Mouse (Mus musculus): Measurements from ENCODE around the gene Galnt16. TPM values are rescaled to one million over a fixed set of nuclear protein-coding genes. Genes with fewer than 3 reads are reported as not detected.
A peak's percentile ranks its signal among the peaks of the same experiment; 100 is the strongest.

Galnt16 gene
- total RNA-seq, 2 experiments from 2014 or later: 16.3 to 16.8 TPM

DNA sequence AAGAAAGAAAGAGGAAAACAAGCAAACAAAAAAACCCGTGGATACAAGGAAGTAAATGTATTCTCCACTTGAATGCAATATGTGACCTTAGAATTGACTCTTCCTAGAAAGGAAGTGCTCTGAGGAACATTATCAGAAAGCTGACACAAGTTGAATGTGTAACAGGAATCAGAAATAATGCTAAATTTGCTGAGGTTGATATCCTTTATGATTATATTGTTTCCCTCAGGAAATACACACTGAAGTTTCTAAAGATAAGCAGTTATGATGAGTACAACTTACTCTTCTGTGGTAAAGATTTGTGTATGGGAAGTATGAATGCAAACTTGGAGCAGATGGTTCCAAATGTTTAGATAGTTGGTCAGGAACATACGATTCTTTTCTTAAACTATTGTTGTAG, 150.3 kb downstream of the Galnt16 start:
- no peak for DNase-seq

GRCm38 (mm10) chr12:80673170-80673569, 155.1 kb downstream of the Galnt16 start:
- DNase-seq: peak; percentile 73

Other genes with a start within 250 kb of the Galnt16 start
- gene Dcaf5, start 81.7 kb upstream of the Galnt16 start, total RNA-seq (2021): 10 to 100 TPM; 30.9 to 35.0 TPM
- gene Exd2, start 55.2 kb upstream of the Galnt16 start, total RNA-seq (2021): 10 to 100 TPM; 17.0 to 17.5 TPM
- gene Slc39a9, start 125.6 kb downstream of the Galnt16 start, total RNA-seq (2021): 10 to 100 TPM; 33.8 to 38.6 TPM
- 10 to 100 TPM; 57.2 to 68.1 TPM for gene Erh, start 126.1 kb downstream of the Galnt16 start, total RNA-seq (2021)
- gene Plekhd1, start 174.3 kb downstream of the Galnt16 start, total RNA-seq (2021): under 1 TPM in 1 of 2 experiments, not detected in 1; 0.21 TPM
- under 1 TPM; 0.06 to 0.12 TPM for gene Ccdc177, start 242.4 kb downstream of the Galnt16 start, total RNA-seq (2021)

Measured in adrenal gland, postnatal 10 days (tissue).